Mouse (Mus musculus): Measurements from ENCODE around the gene Elobl. TPM values are rescaled to one million over a fixed set of nuclear protein-coding genes. Genes with fewer than 3 reads are reported as not detected.

Gene Elobl
- polyA plus RNA-seq, 1 experiment from 2014 or later, result not detected

DNA sequence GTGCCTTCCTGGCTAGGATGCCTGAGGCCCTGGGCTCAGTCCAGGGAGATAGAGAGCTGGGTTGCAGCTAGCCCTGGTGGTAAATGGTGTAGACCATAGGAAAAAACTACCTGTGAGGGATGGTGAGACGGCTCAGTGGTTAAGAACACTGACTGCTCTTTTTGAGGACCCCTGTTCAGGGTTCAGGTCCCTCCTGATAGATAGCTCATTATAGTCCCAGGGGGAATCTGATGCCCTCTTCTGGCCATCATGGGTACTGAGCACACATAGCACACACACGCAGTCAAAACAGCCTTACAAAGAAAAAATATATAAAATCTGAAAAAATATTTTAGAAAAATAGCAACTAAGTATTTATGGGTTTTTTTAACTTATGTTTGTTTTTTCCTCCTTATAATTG is 9.6 kb upstream of the Elobl start:
- Histone ChIP-seq H3K9ac (ENCODE audit: low read length) (no peak overlapping the region), H3K4me1 (ENCODE audit: control insufficient read depth, insufficient read depth, low read length) (no peaks in the 10 kb centered on the region), H3K9me3 (replicated peaks; ENCODE audit: control insufficient read depth, low read length) (no peaks in the 10 kb centered on the region), H3K4me3 (ENCODE audit: low read depth, low read length) (no peak overlapping the region), H3K36me3 (ENCODE audit: control insufficient read depth, insufficient read depth, low read length) (peaks cover 5% of the 10 kb centered on the region), H3K4me2 (ENCODE audit: low read length) (no peak overlapping the region), H3K27me3 (replicated peaks; ENCODE audit: control insufficient read depth, insufficient read depth, low read length) (no peaks in the 10 kb centered on the region), H3K27ac (ENCODE audit: low read depth, low read length) (no peak overlapping the region)
- ATAC-seq, result no peak
- 91% methylated on average over 2 of the region's 2 CpGs for WGBS
- no peak for DNase-seq (ENCODE audit: low spot score)

GRCm38 (mm10) chr11:88973776-88974701 is 7.3 kb upstream of the Elobl start:
- Histone ChIP-seq H3K36me3 (ENCODE audit: control insufficient read depth, insufficient read depth, low read length) (no peaks in the 10 kb centered on the region), H3K9me3 (replicated peaks; ENCODE audit: control insufficient read depth, low read length) (no peaks in the 10 kb centered on the region), H3K27ac (ENCODE audit: low read depth, low read length) (peak overlapping the region; percentile 91), H3K27me3 (replicated peaks; ENCODE audit: control insufficient read depth, insufficient read depth, low read length) (no peaks in the 10 kb centered on the region), H3K4me3 (ENCODE audit: low read depth, low read length) (peak overlapping the region; percentile 72), H3K9ac (ENCODE audit: low read length) (peak overlapping the region; percentile 82), H3K4me2 (ENCODE audit: low read length) (peak overlapping the region; percentile 74), H3K4me1 (ENCODE audit: control insufficient read depth, insufficient read depth, low read length) (no peaks in the 10 kb centered on the region)
- DNase-seq (ENCODE audit: low spot score), result peak; percentile 98
- WGBS, result 1% methylated on average over 62 of the region's 62 CpGs
- ATAC-seq, result peak; percentile 92

- H3K27me3 ChIP-seq (replicated peaks; ENCODE audit: control insufficient read depth, insufficient read depth, low read length), result no peaks in the 10 kb centered on the region
- H3K4me3 ChIP-seq (ENCODE audit: low read depth, low read length), result no peak within 1 kb of the TSS
- no peak within 1 kb of the TSS for H3K27ac ChIP-seq (ENCODE audit: low read depth, low read length)
- H3K4me1 ChIP-seq (ENCODE audit: control insufficient read depth, insufficient read depth, low read length), result no peaks in the 10 kb centered on the region
- H3K36me3 ChIP-seq (ENCODE audit: control insufficient read depth, insufficient read depth, low read length), result no peaks in the 10 kb centered on the region
- ATAC-seq, result no peak
- 35% methylated on average over 2 of the region's 2 CpGs for WGBS
- no peaks in the 10 kb centered on the region for H3K9me3 ChIP-seq (replicated peaks; ENCODE audit: control insufficient read depth, low read length)
- no peak within 1 kb of the TSS for H3K9ac ChIP-seq (ENCODE audit: low read length)
- no peak within 1 kb of the TSS for H3K4me2 ChIP-seq (ENCODE audit: low read length)
- DNase-seq (ENCODE audit: low spot score), result peak; percentile 42
Observed at GRCm38 (mm10) chr11:88970202-88970732, 3.5 kb upstream of the Elobl start, which contains the start of gene Coil. Gene Coil (plus strand): TSS chr11:88970252.

DNA sequence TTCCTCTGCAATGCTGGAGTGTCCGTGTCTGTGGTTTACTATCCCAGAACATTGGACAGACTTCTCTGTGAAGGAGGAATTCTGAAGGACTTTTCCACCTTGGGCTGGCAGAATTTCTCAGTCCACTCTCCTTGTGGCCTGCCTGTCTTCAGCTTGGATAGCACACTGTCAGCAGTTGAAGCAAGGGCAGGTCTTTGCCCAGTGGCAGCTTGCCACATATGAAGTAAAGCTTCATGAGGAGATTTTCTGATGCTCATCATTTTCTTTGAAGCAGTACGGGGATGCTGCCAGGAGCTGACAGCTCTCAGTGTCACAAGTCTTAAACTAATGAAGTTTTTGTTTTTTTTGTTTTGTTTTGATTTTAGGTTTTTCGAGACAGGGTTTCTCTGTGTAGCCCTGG is 7.9 kb downstream of the Elobl start:
- H3K27ac ChIP-seq (ENCODE audit: low read depth, low read length), result no peak overlapping the region
- ATAC-seq (no peak), DNase-seq (ENCODE audit: low spot score) (no peak)
- H3K9ac ChIP-seq (ENCODE audit: low read length), result no peak overlapping the region
- H3K36me3 ChIP-seq (ENCODE audit: control insufficient read depth, insufficient read depth, low read length), result no peaks in the 10 kb centered on the region
- H3K4me3 ChIP-seq (ENCODE audit: low read depth, low read length), result no peak overlapping the region
- no peaks in the 10 kb centered on the region for H3K9me3 ChIP-seq (replicated peaks; ENCODE audit: control insufficient read depth, low read length)
- no peak overlapping the region for H3K4me2 ChIP-seq (ENCODE audit: low read length)
- WGBS, result 84% methylated on average over 3 of the region's 3 CpGs
- H3K4me1 ChIP-seq (ENCODE audit: control insufficient read depth, insufficient read depth, low read length), result no peaks in the 10 kb centered on the region
- no peaks in the 10 kb centered on the region for H3K27me3 ChIP-seq (replicated peaks; ENCODE audit: control insufficient read depth, insufficient read depth, low read length)

DNA sequence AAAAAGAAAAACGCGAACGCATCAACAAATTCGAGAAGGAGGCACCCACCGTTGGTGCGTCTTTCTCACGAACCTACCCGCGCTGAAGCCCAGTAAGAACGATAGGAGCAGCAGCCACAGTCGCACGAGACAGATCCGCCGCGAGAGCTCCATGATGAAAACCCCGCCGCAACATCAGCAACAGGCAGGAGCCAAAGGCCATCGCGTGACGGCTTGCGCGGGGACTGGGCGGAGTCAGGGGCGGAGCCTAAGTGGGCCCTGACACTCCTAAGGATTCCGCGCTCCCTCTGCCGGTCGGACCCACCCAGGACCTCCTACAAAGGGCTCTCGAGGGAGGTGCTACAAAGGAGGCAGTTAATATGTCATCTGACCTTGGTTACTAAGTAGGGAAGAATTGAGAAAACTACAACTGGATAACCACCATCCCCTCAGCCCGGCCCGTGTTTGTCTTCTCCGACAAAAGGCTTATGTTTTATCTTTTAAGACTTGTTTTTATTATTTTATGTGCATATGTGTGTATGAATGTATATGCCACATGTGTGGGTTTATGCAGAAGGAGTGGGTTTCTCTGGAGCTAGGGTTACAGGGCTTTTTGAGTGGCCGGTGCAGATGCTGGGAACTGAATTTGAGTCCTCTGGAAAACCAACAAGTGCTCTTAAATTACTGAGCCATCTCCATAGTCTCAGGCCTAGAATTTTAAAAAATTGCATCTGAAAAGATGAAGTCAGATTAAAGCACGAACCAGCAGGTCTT is 11.3 kb downstream of the Elobl start, which contains the start of gene Scpep1:
Gene Scpep1 (minus strand): TSS at position 249 of the 753 bp plus-strand sequence.
- Histone ChIP-seq H3K4me3 (ENCODE audit: low read depth, low read length) (peak within 1 kb of the TSS; percentile 36), H3K4me2 (ENCODE audit: low read length) (peak within 1 kb of the TSS; percentile 61), H3K4me1 (ENCODE audit: control insufficient read depth, insufficient read depth, low read length) (no peaks in the 10 kb centered on the region), H3K9ac (ENCODE audit: low read length) (peak within 1 kb of the TSS; percentile 66), H3K27ac (ENCODE audit: low read depth, low read length) (no peak within 1 kb of the TSS), H3K36me3 (ENCODE audit: control insufficient read depth, insufficient read depth, low read length) (peaks cover 8% of the 10 kb centered on the region; the same call in 1 of the 2 replicates), H3K27me3 (replicated peaks; ENCODE audit: control insufficient read depth, insufficient read depth, low read length) (no peaks in the 10 kb centered on the region), H3K9me3 (replicated peaks; ENCODE audit: control insufficient read depth, low read length) (no peaks in the 10 kb centered on the region)
- ATAC-seq (peak; percentile 98), DNase-seq (ENCODE audit: low spot score) (peak; percentile 96)
- WGBS, result 5% methylated on average over 34 of the region's 34 CpGs

GRCm38 (mm10) chr11:88954803-88955202 is 11.9 kb downstream of the Elobl start:
- H3K27ac ChIP-seq (ENCODE audit: low read depth, low read length), result no peak overlapping the region
- no peaks in the 10 kb centered on the region for H3K9me3 ChIP-seq (replicated peaks; ENCODE audit: control insufficient read depth, low read length)
- H3K36me3 ChIP-seq (ENCODE audit: control insufficient read depth, insufficient read depth, low read length), result peaks cover 12% of the 10 kb centered on the region; the same call in 1 of the 2 replicates
- DNase-seq (ENCODE audit: low spot score) (peak; percentile 62), ATAC-seq (peak; percentile 53)
- no peaks in the 10 kb centered on the region for H3K4me1 ChIP-seq (ENCODE audit: control insufficient read depth, insufficient read depth, low read length)
- no peaks in the 10 kb centered on the region for H3K27me3 ChIP-seq (replicated peaks; ENCODE audit: control insufficient read depth, insufficient read depth, low read length)
- under 1% methylated on average over 4 of the region's 4 CpGs for WGBS
- H3K4me3 ChIP-seq (ENCODE audit: low read depth, low read length), result peak overlapping the region; percentile 36
- H3K9ac ChIP-seq (ENCODE audit: low read length), result peak overlapping the region; percentile 66
- H3K4me2 ChIP-seq (ENCODE audit: low read length), result peak overlapping the region; percentile 61

DNA sequence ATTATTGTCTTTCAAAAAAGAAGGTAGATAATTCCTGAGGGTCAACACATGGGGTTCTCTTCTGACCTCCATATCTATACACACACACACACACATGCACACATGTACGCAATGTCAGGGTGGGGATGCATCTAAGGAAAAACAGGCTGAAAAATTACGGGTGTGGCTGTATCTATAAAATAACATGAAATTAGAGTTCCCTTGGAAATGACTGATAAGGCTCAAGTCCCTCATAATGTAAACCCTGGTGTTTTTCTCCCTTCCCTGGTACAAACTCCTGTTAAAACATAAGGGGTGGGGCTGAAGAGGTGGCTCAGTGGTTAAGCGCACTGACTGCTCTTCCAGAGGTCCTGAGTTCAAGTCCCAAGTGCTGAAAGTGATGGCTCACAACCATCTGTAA is 13.1 kb downstream of the Elobl start:
- no peak for ATAC-seq
- Histone ChIP-seq H3K4me1 (ENCODE audit: control insufficient read depth, insufficient read depth, low read length) (no peaks in the 10 kb centered on the region), H3K27me3 (replicated peaks; ENCODE audit: control insufficient read depth, insufficient read depth, low read length) (no peaks in the 10 kb centered on the region), H3K27ac (ENCODE audit: low read depth, low read length) (no peak overlapping the region), H3K9me3 (replicated peaks; ENCODE audit: control insufficient read depth, low read length) (no peaks in the 10 kb centered on the region), H3K36me3 (ENCODE audit: control insufficient read depth, insufficient read depth, low read length) (peaks cover 12% of the 10 kb centered on the region; the same call in 1 of the 2 replicates), H3K4me2 (ENCODE audit: low read length) (no peak overlapping the region), H3K4me3 (ENCODE audit: low read depth, low read length) (no peak overlapping the region), H3K9ac (ENCODE audit: low read length) (no peak overlapping the region)
- 100% methylated on average over 3 of the region's 3 CpGs for WGBS
- DNase-seq (ENCODE audit: low spot score), result no peak

GRCm38 (mm10) chr11:88952117-88952516 is 14.6 kb downstream of the Elobl start:
- no peak overlapping the region for H3K4me3 ChIP-seq (ENCODE audit: low read depth, low read length)
- no peaks in the 10 kb centered on the region for H3K4me1 ChIP-seq (ENCODE audit: control insufficient read depth, insufficient read depth, low read length)
- no peaks in the 10 kb centered on the region for H3K9me3 ChIP-seq (replicated peaks; ENCODE audit: control insufficient read depth, low read length)
- ATAC-seq (no peak), DNase-seq (ENCODE audit: low spot score) (no peak)
- no peak overlapping the region for H3K9ac ChIP-seq (ENCODE audit: low read length)
- H3K27me3 ChIP-seq (replicated peaks; ENCODE audit: control insufficient read depth, insufficient read depth, low read length), result no peaks in the 10 kb centered on the region
- peaks cover 12% of the 10 kb centered on the region; the same call in 1 of the 2 replicates for H3K36me3 ChIP-seq (ENCODE audit: control insufficient read depth, insufficient read depth, low read length)
- WGBS, result 95% methylated on average over 5 of the region's 5 CpGs
- H3K4me2 ChIP-seq (ENCODE audit: low read length), result no peak overlapping the region
- H3K27ac ChIP-seq (ENCODE audit: low read depth, low read length), result no peak overlapping the region
